Mouse (Mus musculus) urinary bladder, adult 18-20 months (tissue): ENCODE results near the gene Atp6v0c.

Source experiments
- DNase-seq, 2 experiments: peaks; one replicate each; pipeline ENCODE4 v3.0.0; 2022; ENCODE audit warnings: low spot score in 2 of 2, mixed read lengths in 2 of 2

The Atp6v0c gene

DNA sequence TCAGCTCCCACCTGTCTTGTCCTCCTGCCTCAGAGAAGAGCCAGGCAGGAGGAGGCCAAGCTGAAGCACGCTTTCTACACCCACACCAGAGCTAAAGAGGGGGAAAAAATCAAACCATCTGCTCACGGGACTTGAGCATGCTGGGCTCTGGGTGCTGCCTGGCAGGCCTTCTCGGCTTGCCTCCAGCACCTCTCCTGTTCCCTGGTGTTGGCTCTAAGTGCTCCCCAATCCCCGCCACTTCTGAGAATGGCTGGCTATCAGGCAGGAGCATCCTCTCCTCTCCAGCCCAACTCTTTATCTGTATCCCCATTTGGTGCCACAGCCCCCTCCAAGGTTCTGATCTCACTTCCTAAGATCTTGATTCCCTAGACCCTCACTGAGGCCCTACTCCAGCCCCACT lies 29.8 kb upstream of the Atp6v0c start:
- DNase-seq, result no peak

DNA sequence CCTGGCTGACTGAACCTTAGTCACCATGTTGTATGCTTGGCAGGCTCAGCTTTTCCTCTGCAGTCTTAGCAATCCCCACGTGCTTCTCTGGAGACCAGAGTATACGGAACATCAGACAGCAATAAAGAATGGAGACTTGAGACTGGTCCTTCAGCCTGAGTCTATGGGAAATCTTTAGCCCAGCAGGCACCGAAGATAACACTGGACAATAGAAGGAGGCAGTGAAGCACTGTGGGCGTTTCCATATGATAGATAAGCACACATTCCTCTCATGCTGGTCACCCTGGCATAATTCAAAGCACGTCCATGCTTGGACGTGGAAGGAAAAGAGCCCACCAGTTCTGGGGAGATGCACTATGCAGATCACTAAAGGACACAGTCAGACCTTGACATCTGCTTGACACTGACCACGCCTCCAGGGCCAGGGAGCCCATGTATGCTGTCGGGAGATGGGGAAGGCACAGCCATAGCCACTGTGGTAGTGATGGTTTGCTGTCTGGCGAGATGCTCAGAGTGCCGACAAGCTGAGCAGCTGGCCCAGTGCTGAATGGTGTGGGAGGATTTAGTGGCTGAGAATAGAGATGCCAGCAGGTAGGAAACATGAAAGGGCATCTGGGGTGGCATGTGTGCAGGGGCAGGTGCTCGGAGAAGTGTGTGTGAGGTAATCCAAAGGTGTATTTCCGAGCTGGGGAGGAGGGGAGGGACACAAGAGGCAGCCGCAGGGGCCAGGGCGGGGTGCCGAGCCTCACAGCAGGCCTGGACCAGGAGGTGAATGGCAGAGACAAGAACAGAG lies 27.7 kb upstream of the Atp6v0c start:
- no peak for DNase-seq

DNA sequence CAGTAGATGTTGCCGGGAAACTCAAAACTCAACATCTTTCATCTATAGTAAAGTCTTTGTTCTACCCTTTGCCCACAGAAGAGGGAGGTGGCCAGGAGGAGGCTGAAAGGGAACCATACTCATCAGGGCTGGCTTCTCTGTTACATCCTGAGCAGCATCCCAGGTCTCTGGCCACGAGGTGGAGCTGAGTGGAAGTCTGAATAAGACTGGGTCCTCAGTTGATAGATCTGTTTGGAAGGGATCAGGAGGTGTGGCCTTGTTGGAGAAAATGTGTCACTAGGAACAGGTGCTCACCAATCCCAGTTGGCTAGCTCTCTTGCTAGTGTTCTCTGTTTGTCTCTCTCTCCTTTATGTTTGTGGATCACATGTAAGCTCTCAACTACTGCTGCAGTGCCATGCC lies 25.8 kb upstream of the Atp6v0c start:
- DNase-seq, result no peak

DNA sequence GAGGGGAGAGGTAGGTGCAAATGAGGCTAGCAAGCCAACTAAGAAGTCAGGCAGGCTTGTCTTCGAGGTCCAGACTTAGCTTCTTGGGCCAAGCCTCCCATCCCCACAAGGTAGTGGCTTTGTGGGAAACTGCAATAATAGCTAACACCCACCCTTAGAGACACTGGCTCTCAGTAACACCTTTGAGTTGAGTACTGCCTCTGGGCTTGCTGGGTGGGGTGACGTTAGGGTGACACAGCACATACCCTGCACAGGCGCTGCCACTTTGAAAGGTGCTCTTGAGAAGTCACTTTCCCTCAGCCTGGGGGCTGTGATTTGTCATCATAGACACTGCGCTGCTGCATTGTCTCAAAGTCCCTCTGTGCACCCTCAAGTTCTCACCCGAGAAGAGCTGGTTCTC lies 24.3 kb upstream of the Atp6v0c start:
- DNase-seq, result no peak

DNA sequence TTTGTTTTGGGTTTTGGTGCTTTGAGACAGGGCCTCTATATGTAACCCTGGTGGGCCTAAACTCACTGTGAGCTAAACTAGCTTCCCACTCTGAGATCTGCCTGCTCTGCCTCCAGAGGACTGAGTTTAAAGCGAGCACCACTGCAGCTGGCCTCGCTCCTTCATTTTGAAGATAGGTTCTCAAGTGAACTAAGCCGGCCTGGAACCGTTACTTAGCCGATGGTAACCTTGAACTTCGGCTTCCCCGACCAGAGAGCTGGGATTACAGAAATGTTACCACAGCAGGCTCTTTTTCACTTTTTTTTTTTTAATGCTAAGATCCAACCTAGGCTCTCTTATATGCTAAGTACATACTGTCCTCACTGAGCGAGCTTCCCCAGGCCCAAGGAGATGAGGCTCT lies 23.8 kb upstream of the Atp6v0c start:
- DNase-seq, result no peak

DNA sequence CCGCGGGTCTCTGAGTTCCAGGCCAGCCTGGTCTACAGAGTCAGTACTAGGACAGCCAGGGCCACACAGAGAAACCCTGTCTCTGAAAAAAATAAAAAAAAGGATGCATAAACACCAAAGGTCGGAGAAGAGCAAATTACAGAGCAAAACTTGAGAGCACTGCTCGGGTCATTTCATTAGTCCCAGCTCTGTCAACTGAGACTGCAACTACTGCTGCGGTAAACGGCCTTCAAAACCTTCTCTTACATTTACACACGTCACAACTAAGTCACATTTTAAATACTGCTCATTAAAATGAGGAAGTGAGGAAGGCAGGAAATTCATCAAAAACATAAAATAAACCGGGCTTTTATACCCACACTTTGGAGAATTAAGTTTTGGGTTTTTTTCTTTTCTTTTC lies 23.3 kb upstream of the Atp6v0c start:
- no peak for DNase-seq

DNA sequence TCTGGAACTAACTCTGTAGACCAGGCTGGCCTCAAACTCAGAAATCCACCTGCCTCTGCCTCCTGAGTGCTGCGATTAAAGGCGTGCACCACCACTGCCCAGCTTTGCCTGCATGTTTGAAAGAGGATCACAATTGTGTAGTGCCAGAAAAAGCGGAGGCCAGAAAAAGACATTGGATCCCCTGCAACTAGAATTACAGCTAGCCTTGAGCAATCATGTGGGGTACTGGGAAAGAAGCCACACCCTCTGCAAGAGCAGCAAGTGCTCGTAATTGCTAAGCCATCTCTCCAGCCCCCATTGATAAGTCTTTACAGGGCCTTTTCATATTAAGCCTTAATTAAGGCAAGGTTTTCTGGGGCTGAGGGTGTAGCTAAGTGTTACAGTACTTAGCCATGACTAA lies 22.0 kb upstream of the Atp6v0c start:
- no peak for DNase-seq

DNA sequence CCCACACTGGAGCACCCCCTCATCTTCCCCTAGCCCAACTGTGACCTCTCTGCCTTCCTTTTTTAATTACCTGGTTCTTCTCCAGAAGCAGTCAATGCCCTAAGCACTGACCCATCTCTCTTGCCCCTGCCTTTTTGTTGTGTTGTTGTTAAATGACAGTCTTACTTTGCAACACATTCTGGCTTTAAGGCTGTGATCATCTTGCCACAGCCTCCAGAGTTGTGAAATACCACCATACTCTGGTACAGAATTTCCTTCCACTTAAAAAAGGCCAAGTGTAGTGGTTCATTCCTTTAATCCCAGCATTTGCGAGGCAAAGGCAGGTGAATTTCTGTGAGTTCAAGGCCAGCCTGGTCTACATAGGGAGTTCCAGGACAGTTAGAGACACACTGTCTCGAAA lies 21.4 kb upstream of the Atp6v0c start:
- no peak for DNase-seq

DNA sequence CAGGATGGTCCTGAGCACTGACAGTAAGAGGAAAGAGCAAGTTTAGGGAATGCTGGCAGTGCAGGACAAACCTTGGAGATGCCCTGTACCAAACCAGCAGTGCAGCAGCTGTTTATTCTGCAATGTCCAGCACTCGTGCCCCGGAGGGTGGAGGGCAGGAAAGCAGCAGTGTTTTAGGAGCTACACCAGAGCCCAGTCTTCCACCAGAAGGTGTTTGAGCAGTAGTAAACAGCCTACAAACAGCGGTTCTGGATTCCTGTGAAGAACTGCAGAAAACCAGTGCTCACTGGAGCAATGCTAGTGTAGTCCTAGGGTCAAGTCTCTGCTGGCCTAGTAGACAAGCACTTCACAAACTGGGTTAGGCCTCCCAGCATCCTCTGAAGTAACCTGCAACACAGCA lies 4.8 kb upstream of the Atp6v0c start:
- no peak for DNase-seq

DNA sequence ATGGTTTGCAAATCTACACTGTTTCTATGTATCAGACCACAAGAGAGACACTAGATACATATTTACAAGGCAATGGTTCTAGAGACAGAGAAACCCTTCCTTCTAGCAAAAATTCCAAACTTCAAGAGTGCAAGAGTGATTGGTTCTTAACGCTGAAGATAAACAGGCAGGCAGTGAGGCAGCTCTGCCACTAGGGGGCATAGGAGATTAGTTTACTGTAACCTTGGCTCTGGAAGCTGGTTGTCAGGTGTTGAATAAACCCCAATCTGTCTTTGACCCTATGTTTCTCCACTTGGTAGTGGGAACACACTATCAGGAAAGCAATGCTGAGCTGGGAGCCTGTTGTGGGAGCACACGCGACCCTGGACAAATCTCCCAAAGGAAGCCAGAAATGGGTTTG lies 3.9 kb upstream of the Atp6v0c start:
- DNase-seq, result no peak

DNA sequence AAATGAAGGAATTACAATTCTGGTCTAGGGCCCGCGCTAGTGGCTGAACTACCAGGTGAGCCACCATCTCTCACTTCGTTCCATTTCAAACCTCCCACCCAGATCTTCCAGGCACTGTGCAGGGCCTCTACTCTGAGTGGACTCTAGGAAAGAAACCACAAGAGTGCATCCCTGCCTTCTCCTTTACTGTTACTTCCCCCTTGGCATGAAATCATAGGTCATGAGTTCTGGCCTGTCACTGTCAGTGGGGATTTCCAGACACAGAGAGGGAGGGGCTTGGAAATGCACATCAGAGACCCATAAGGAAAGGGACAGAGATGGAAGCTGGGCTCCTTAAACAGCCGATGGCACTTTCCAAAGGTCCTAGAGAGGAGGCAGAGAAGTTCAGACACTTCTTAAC lies 2.2 kb upstream of the Atp6v0c start:
- no peak for DNase-seq

DNA sequence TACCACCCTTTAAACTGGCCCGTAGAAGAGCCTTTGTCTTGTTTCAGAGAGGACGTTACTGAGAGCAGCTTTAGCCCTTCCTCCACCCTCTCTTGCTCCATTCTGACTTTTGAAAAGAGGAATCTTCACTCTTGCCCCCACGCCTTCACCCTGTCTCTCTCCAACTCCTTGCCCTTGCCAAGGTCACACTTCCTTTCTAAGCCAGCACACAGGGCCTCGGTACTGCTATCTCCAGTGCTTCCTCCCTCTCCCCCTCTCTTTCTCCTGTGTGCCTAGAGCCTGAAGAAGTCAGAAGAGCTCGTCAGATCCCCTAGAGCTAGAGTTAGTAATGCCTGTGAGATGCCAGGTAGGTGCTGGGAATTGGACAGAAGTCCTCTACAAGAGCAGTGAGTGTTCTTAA lies 1.2 kb upstream of the Atp6v0c start:
- no peak for DNase-seq

DNA sequence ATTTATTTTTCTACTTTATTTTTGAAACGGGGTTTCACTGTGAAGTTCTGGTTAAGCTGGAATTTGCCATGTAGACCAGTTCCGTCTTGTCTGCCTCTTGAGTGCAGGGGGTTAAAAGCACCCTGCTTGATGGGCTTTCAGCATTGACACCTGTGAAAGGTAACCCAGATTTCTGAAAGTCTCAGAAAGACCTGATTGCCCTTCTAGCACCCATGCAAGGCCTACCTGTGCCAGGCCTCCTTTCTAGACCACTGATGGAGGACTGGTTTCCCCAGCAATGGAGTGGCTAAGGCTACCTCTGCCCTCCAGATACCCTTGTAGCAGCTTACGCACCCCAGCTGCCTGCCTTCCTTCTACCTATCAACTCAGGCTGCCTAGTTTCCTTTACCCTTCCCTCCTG lies 623 bp upstream of the Atp6v0c start:
- no peak for DNase-seq

DNA sequence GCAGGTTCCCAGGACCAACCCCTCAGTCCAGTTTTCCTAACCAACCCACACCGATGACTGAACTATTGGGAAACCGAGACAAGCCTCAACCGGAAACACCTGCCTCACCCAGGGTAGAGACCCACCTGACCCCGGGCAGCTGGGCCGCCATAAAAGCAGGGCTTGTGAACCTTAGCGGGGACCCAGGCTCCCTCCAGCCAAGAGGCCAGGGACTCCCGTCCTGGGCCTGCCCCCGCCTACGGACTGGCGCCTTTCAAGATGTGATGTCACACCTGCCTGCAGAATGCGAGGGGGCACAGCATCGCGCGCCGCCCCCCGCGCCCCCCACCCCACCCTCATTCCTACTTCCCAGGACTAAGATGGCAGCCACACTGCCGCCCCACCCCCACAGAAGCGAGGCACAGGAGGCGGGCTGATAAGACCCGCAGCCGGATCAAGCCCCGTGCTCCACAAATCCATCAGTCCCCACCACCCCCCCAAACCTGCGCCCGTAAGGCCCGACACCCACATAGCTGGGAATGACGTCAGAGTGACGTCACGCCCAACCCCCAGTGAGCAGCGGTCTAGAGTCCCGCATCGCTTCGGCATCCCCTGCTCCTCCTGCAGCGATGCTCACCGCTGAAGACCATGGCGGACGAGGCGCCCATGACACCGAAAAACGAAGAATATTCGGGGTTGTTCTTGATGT lies 768 bp downstream of the Atp6v0c start:
- DNase-seq, result peak; percentile 40 to 53

DNA sequence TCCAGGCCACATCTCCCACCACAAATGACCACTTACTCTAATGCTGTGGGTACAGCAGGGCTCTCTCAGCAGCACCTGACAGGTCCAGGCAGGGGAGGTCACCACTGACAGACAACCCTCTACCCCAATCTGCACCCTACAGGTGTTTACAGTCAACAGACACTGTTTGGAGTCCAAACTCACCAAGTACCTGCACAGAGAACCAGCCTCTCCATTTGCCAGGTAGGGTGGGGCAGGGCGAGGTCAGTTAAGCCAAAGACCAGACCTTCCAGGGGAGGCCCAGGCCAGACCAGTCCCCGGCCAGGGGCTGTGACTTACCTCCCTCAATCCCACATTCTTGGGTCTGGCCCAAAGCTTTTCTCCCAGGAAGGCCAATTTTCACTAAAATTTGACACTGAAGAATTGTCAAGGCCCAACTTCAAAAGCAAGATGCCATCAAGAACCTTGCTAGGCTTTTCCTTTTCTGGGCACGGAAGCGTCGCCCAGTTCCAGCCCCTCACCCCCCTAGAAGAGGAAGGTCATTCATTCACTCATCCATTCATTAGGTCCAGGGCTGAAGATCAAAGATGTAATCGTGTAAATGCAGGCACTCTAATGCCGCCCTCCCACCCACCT lies 1.5 kb downstream of the Atp6v0c start:
- no peak for DNase-seq

DNA sequence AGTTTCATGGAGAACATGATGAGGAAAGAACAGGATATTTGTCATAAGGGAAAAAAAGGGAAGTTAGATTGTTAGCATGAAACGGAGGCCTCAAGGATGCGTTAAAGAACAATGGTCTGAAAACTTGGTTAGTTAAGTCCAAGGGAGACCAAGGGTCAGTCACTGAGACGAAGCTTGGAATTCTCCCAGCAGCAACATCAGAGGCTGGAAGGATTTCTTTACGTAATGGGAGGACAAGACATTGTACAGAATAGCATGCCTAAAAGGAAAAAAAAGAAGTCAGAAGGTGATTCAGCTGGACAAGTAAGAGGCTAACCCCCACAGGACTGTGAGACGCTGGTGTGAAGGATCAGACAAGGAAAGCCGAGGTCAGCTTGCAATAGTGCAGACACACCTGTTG lies 2.4 kb downstream of the Atp6v0c start:
- DNase-seq, result no peak

DNA sequence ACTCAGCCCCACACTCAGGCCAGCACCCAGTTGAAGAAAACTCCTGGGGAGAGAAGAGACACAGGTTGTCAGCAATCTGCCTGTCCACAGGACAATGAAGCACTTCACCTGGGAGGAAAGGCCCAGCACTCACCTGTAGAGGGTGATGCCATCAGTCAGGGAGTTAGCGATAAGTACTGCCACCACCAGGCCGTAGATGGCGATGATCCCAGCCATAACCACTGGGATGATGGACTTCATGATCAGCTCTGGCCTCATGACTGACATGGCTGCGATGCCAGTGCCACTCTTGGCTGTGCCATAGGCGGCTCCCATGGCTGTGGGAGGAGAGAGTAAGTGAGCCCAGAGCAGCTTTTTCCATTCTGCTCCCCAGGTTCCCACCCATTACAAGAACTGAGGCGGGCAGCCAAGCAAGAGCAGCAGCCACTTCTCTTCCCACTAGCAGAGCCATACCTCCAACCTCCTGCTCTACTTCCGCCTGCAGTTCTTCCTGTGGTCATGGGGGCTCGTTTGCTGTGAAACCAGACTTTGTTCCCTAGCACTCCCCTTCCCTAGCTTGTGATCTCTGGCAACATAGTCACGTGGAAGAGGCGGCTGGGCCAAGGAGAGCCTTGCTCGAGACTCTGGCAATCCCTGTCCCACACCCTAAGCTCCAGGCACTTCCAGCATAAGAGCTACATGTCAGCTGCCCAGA lies 4.8 kb downstream of the Atp6v0c start:
- no peak for DNase-seq

DNA sequence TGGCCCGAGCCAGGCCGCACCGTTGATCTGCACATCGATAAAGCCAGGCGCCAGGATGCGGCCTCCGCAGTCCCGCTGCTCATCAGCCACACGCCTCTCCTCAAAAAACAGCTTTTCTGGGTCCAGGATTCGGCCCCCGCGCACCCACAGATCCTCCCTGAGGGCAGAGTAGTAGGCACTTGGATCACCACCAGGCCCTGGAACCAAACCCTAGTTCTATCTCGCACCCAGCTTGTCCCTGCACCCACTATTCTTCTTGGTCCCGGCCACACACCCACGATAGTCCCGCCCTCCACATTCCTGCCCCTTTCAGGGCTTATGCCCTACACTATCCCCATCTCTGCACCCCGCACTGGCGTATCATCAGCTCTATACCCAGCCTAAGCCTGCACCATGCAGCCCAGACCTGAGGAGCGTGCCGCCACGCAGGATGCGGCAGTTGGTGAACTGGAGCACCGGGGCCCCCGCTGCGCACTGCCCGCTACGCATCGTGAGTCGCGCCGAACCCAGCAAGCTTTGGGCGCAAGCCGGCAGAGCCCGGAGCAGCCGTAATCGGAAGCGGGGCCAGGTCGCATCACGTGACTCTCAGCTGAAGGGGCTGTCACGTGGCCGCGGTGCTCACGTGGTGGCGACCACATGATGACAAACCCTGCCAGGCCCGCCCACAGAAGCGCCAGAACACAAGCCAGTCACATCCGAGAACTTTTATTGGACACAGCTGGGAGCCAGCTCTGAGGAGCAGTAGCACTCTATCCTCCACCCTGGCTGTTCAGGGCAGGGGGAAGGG lies 6.1 kb downstream of the Atp6v0c start, which contains the start of gene Amdhd2:
Amdhd2 (minus strand) TSS at position 591 of the 787 bp plus-strand sequence.
- peak; percentile 89 to 92 for DNase-seq

DNA sequence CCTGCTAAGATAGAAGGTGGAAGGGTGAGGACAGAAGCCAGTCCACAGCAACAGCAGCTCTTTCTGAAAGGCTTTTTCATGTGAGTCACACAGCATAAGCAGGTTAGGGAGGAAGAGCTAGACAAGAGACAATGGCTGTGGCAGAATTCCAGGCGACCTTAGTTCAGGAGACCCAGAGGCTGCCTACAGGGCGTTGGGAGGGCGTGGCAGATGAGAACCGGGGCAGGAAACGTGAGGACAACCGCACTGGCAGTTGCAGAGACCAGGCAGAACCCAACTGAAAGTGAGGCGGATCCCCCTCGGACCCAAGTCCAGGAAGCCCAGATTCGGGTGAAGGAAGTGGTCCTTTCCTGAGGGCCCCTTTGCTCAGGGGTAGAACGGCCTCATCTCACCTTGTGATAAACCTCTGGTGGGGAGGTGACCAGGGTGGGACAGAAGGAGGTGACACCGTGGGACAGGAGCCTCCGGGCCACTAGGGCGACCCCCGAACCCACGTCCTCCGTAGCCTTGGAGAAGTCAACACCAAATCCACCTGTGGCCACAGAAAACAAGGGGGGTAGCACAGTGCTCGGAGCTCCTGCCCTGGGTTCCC lies 6.8 kb downstream of the Atp6v0c start:
- DNase-seq, result no peak

DNA sequence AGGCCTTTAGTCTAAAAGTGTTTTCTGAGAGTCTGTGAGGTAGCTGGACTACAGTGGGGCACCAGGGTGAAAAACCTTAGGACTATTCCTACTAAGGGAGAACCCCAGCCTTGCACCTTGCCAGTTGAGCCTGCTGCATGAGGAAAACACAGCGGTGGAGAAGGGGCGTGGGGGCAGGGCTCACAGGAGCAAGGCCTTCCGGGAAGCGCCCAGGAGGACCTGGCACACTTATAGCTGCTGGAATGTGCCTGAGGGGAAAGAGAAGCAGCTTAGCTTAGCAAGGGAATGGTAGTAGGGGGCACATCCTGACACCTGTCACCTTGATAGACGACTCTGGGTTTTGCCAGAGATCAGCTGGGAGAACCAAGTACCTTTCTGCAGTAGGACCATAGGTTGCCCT lies 8.0 kb downstream of the Atp6v0c start:
- no peak for DNase-seq

DNA sequence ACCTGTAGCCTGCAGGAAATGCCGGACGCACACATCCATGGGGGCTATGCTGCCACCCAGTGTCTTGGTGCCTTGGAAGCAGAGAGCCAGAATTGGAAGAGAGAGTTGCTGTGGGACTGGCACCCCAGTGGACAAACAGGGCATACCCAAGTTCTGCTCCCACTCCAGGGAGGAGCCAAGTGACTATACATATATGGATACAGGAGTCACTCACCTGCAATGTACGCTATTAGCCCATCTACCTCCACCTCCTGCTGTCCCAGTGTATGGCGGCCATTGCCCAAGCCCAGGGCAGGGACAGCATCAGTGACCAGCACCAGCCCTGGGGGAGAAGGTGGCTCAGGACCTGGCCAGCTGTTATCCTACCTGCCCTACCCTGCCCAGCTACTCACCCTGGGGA lies 12.0 kb downstream of the Atp6v0c start:
- DNase-seq, result no peak
